12 mouse cellular contexts compared by ENCODE assay signal in the genomic region with DNA sequence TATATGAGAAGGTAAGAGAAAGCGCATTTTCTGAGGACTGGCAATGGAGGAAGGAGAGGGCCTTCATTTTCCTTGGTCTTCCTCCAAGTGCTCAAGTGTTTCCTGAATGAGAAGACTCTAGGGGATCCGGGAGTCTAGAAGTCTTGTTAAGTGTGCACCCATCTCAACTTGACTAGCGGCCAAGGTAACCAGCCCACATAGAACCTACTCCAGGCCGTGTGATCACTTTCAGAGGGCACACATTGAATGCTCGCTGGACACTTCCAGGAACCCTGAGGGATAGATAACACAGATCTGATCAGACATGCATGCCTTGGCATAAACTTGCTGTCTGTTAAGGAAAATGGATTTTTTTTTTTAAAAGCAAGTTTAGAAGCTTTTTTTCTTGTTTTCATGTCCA. TPM values are rescaled to one million over a fixed set of nuclear protein-coding genes. Genes with fewer than 3 reads are reported as not detected.
DNase-seq lines count a peak whose midpoint lies in the region; ATAC-seq and TF ChIP-seq lines count a peak whose summit lies in the region.
"Had no signal": no experiment of that assay in that cellular context is flagged by ENCODE, and none has a peak within 500 bp of the region (broad histone marks: within the 10 kb centered on the region; RNA-seq: fewer than 3 reads in every experiment).

No protein-coding gene starts in this region.

- peak overlapping the region; percentile 74 for H3K4me2 ChIP-seq in liver, embryonic 14.5 days (ENCODE audit: low read depth)
- H3K4me2 ChIP-seq in midbrain, embryonic 16.5 days (ENCODE audit: low read length), result no peak overlapping the region

- 60% methylated on average over 5 of the region's 5 CpGs for WGBS in liver, embryonic 14.5 days (ENCODE audit: insufficient replicate concordance)
- WGBS in midbrain, embryonic 16.5 days, result 91% methylated on average over 5 of the region's 5 CpGs

- DNase-seq in adrenal gland, postnatal 14 days, result peak; percentile 12
- DNase-seq in adrenal gland, postnatal 25 days, result no peak
- no peak for DNase-seq in left cerebral cortex, adult 2 months (ENCODE audit: extremely low spot score in 1 of 2, low spot score in 2 of 2)
- no peak for DNase-seq in left cerebral cortex, adult 8-10 months (ENCODE audit: low spot score in 2 of 2)
- no peak for DNase-seq in liver, embryonic 14.5 days (ENCODE audit: low read depth in 3 of 3, low spot score in 3 of 3)
- DNase-seq in thymus, postnatal 25 days, result no peak
- DNase-seq: cerebellum, postnatal 14 days; gastrocnemius, postnatal 36 days; kidney, adult 18-20 months had no signal

- no peak for TF ChIP-seq EP300 in liver, embryonic 14.5 days (IDR thresholded peaks at IDR 0.05; ENCODE audit: low read depth)

- intact Hi-C loops in left cerebral cortex, adult 2 months (cut with DNase I), result no loop called here

- no peaks in the 10 kb centered on the region for H3K9me3 ChIP-seq in liver, embryonic 14.5 days (ENCODE audit: control insufficient read depth, low read length)
- no peaks in the 10 kb centered on the region for H3K9me3 ChIP-seq in midbrain, embryonic 16.5 days (replicated peaks; ENCODE audit: control insufficient read depth, low read length, poor library complexity, severe bottlenecking)
- H3K9me3 ChIP-seq: midbrain, embryonic 12.5 days had no signal

- H3K4me1 ChIP-seq in bone marrow macrophage, adult 2 months (ENCODE audit: control insufficient read depth, insufficient read depth, low read length), result peaks cover 31% of the 10 kb centered on the region
- H3K4me1 ChIP-seq in liver, embryonic 14.5 days (replicated peaks; ENCODE audit: control insufficient read depth in 2 of 2, insufficient read depth in 2 of 2, low read length in 1 of 2), result peaks cover 0 to 12% of the 10 kb centered on the region in 2 experiments; a peak in 3 of 4 replicates
- H3K4me1 ChIP-seq in midbrain, embryonic 16.5 days (ENCODE audit: control insufficient read depth, insufficient read depth, low read length), result 0 out of 2 replicates have a peak, but pooled peaks cover 4% of the 10 kb centered on the region

- H3K4me3 ChIP-seq in left cerebral cortex, adult 2 months, result peak overlapping the region; percentile 62; the same call in 1 of the 2 replicates
- peak overlapping the region; percentile 95 for H3K4me3 ChIP-seq in bone marrow macrophage, adult 2 months (ENCODE audit: insufficient read depth, low read length)
- H3K4me3 ChIP-seq in liver, embryonic 14.5 days (ENCODE audit: insufficient read depth in 1 of 2, low read depth in 2 of 2, low read length in 2 of 2), result no peak overlapping the region; a peak in 1 of 4 replicates
- H3K4me3 ChIP-seq in midbrain, embryonic 16.5 days (ENCODE audit: low read depth, low read length), result no peak overlapping the region

- ATAC-seq in liver, embryonic 14.5 days (ENCODE audit: insufficient read depth), result no peak
- no peak for ATAC-seq in midbrain, embryonic 16.5 days

- no peak for TF ChIP-seq POLR2A in bone marrow macrophage, adult 2 months (IDR thresholded peaks at IDR 0.05; ENCODE audit: borderline replicate concordance, low read depth, low read length)

- TF ChIP-seq CTCF in left cerebral cortex, adult 2 months (IDR thresholded peaks at IDR 0.05), result no peak
- TF ChIP-seq CTCF in bone marrow macrophage, adult 2 months (IDR thresholded peaks at IDR 0.05; ENCODE audit: low read depth, low read length), result no peak
- no peak for TF ChIP-seq CTCF in liver, embryonic 14.5 days (IDR thresholded peaks at IDR 0.05; ENCODE audit: low read depth)

- no peaks in the 10 kb centered on the region for H3K36me3 ChIP-seq in liver, embryonic 14.5 days (replicated peaks; ENCODE audit: control insufficient read depth, insufficient read depth, low read depth)
- H3K36me3 ChIP-seq in midbrain, embryonic 16.5 days (ENCODE audit: control insufficient read depth, insufficient read depth, low read length), result no peaks in the 10 kb centered on the region
- H3K36me3 ChIP-seq: midbrain, embryonic 12.5 days had no signal

- H3K27ac ChIP-seq in left cerebral cortex, adult 2 months, result no peak overlapping the region
- peak overlapping the region; percentile 100 for H3K27ac ChIP-seq in bone marrow macrophage, adult 2 months (ENCODE audit: insufficient read depth, low read depth, low read length)
- no peak overlapping the region for H3K27ac ChIP-seq in liver, embryonic 14.5 days
- H3K27ac ChIP-seq in midbrain, embryonic 16.5 days (ENCODE audit: low read length), result no peak overlapping the region
- H3K27ac ChIP-seq: midbrain, embryonic 12.5 days had no signal

- H3K27me3 ChIP-seq in liver, embryonic 14.5 days (ENCODE audit: control insufficient read depth, insufficient read depth, low read length), result no peaks in the 10 kb centered on the region
- H3K27me3 ChIP-seq in midbrain, embryonic 16.5 days (ENCODE audit: control insufficient read depth, insufficient read depth, low read depth, low read length), result no peaks in the 10 kb centered on the region

- no peak overlapping the region for H3K9ac ChIP-seq in liver, embryonic 14.5 days (replicated peaks)
- no peak overlapping the region for H3K9ac ChIP-seq in midbrain, embryonic 16.5 days (ENCODE audit: low read depth, low read length)

RNA-seq across cellular contexts. Expression of a gene that starts 0.6 kb away (rescaled TPM):
- total RNA-seq in adrenal gland, postnatal 14 days (2021), result 7.3 and 7.8 TPM in 2 replicates
- total RNA-seq in adrenal gland, postnatal 25 days (2021), result 9.2 and 11.6 TPM in 2 replicates
- total RNA-seq in left cerebral cortex, adult 2 months (2021), result 1 to 10 TPM; 4.4 to 4.6 TPM
- total RNA-seq in left cerebral cortex, adult 8-10 months (2022), result 1 to 10 TPM; 3.8 to 6.9 (median 5.3) TPM
- polyA plus RNA-seq in bone marrow macrophage, adult 2 months (2012; ENCODE audit: insufficient read depth, insufficient read length, missing spikeins), result 120 and 129 TPM in 2 replicates
- 4.8 and 5.3 TPM in 2 replicates for polyA plus RNA-seq in liver, embryonic 14.5 days (2012; rRNA removed)
- polyA plus RNA-seq in liver, embryonic 14.5 days (2014; fragmentation: Nextera tagmentation; extraction: Ambion mirVana), result 4.0 TPM in 2 replicates
- polyA plus RNA-seq in midbrain, embryonic 16.5 days (2015; fragmentation: Nextera tagmentation; extraction: Ambion mirVana), result 1.5 and 2.0 TPM in 2 replicates

RNA-seq across cellular contexts. Expression of a gene that starts 0.8 kb away (rescaled TPM):
- 4.1 and 4.9 TPM in 2 replicates for total RNA-seq in adrenal gland, postnatal 14 days (2021)
- 7.5 and 9.8 TPM in 2 replicates for total RNA-seq in adrenal gland, postnatal 25 days (2021)
- total RNA-seq in left cerebral cortex, adult 2 months (2021), result 1 to 10 TPM; 1.2 to 1.3 TPM
- 1 to 10 TPM; 1.4 to 2.7 (median 2.2) TPM for total RNA-seq in left cerebral cortex, adult 8-10 months (2022)
- polyA plus RNA-seq in bone marrow macrophage, adult 2 months (2012; ENCODE audit: insufficient read depth, insufficient read length, missing spikeins), result 6.1 and 9.8 TPM in 2 replicates
- polyA plus RNA-seq in liver, embryonic 14.5 days (2012; rRNA removed), result 0.57 and 0.75 TPM in 2 replicates
- 1.4 and 1.8 TPM in 2 replicates for polyA plus RNA-seq in liver, embryonic 14.5 days (2014; fragmentation: Nextera tagmentation; extraction: Ambion mirVana)
- 0.41 and 0.63 TPM in 2 replicates for polyA plus RNA-seq in midbrain, embryonic 16.5 days (2015; fragmentation: Nextera tagmentation; extraction: Ambion mirVana)

Comparison
In these comparisons a context has a peak if more than half of its experiments do, and no peak if none do; other contexts are left out.
1. H3K4me3 ChIP-seq: peak in left cerebral cortex, adult 2 months (single experiment) and bone marrow macrophage, adult 2 months (single experiment); none in liver, embryonic 14.5 days (0 of 2) and midbrain, embryonic 16.5 days (single experiment).